Mouse (Mus musculus) stomach, postnatal 0 days (tissue): ENCODE measurements around the gene Celf2.

Source experiments
- CTCF ChIP-seq: IDR thresholded peaks from 2 replicates; pipeline ENCODE4 v1.5.1; 2016; ENCODE audit warnings: antibody characterized with exemption, low read depth, mild to moderate bottlenecking, moderate library complexity
- EP300 ChIP-seq: optimal IDR thresholded peaks from 2 replicates; pipeline ENCODE3; 2016; ENCODE audit warnings: antibody characterized with exemption

DNA sequence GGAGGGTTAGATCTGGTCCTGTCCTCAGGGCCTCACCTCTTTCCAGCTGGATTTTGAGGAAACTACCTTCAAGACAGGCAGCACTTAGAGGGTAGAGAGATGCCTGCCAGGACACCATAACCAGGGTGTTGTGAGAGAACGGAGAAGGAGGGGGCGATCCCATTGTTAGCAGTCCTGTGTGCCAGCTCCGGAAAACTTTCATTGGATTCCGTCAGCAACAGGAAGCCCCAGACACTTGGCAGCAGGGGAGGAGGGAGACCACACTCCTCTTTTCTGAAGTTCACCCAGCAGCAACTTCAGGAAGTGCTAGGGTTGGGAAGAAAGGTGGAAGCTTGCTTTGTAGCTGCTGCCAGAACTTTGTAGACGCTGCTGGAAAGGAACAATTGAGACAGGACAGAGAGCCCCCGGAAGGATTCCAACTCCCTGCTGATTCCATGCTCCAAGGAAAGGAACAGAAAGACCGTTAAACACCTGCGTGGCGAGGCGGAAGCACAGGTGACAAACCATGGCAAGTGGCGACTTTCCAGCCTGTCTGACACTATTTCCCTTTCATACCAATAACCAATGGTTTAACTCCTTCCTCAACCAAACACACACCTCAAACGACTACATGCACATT lies 445.7 kb downstream of the Celf2 start:
- no peak for TF ChIP-seq CTCF
- no peak for TF ChIP-seq EP300
